Mouse (Mus musculus): ENCODE results near the gene Hnrnph1. TPM values are rescaled to one million over a fixed set of nuclear protein-coding genes. Genes with fewer than 3 reads are reported as not detected.

The Hnrnph1 gene
- total and polyA plus RNA-seq, 3 experiments = 56.3 to 114 (median 110) TPM

GRCm38 (mm10) chr11:50336891-50337290 is 39.9 kb upstream of the Hnrnph1 start:
- intact Hi-C loops (cut with DNase I) = no loop called here
- H3K4me3 ChIP-seq = no peak overlapping the region
- H3K27me3 ChIP-seq (ENCODE audit: control insufficient read depth, insufficient read depth, low read length) = no peaks in the 10 kb centered on the region
- H3K79me2 ChIP-seq (replicated peaks; ENCODE audit: control insufficient read depth, insufficient read depth, low read length) = no peaks in the 10 kb centered on the region
- TF ChIP-seq CTCF (IDR thresholded peaks at IDR 0.05) (no peak), EP300 (IDR thresholded peaks at IDR 0.05; ENCODE audit: insufficient read depth, low read depth, low read length) (no peak), POLR2A (IDR thresholded peaks at IDR 0.05; ENCODE audit: insufficient read depth, low read depth, low read length) (no peak)
- WGBS = 61% methylated on average over 4 of the region's 4 CpGs
- H3K4me1 ChIP-seq (ENCODE audit: control insufficient read depth, insufficient read depth, low read length) = peaks cover 2% of the 10 kb centered on the region; the same call in 1 of the 2 replicates
- no peak overlapping the region for H3K9ac ChIP-seq (ENCODE audit: low read depth, low read length)
- H3K27ac ChIP-seq = no peak overlapping the region
- no peaks in the 10 kb centered on the region for H3K36me3 ChIP-seq (ENCODE audit: control insufficient read depth, insufficient read depth, low read length)
- DNase-seq = no peak

GRCm38 (mm10) chr11:50345486-50345885 is 31.3 kb upstream of the Hnrnph1 start:
- no peaks in the 10 kb centered on the region for H3K27me3 ChIP-seq (ENCODE audit: control insufficient read depth, insufficient read depth, low read length)
- no peaks in the 10 kb centered on the region for H3K79me2 ChIP-seq (replicated peaks; ENCODE audit: control insufficient read depth, insufficient read depth, low read length)
- H3K4me3 ChIP-seq = no peak overlapping the region
- 80% methylated on average over 4 of the region's 4 CpGs for WGBS
- TF ChIP-seq POLR2A (IDR thresholded peaks at IDR 0.05; ENCODE audit: insufficient read depth, low read depth, low read length) (no peak), CTCF (IDR thresholded peaks at IDR 0.05) (no peak), EP300 (IDR thresholded peaks at IDR 0.05; ENCODE audit: insufficient read depth, low read depth, low read length) (no peak)
- no peaks in the 10 kb centered on the region for H3K36me3 ChIP-seq (ENCODE audit: control insufficient read depth, insufficient read depth, low read length)
- no peak overlapping the region for H3K9ac ChIP-seq (ENCODE audit: low read depth, low read length)
- H3K27ac ChIP-seq = no peak overlapping the region
- intact Hi-C loops (cut with DNase I) = no loop called here
- no peaks in the 10 kb centered on the region for H3K4me1 ChIP-seq (ENCODE audit: control insufficient read depth, insufficient read depth, low read length)
- DNase-seq = no peak

DNA sequence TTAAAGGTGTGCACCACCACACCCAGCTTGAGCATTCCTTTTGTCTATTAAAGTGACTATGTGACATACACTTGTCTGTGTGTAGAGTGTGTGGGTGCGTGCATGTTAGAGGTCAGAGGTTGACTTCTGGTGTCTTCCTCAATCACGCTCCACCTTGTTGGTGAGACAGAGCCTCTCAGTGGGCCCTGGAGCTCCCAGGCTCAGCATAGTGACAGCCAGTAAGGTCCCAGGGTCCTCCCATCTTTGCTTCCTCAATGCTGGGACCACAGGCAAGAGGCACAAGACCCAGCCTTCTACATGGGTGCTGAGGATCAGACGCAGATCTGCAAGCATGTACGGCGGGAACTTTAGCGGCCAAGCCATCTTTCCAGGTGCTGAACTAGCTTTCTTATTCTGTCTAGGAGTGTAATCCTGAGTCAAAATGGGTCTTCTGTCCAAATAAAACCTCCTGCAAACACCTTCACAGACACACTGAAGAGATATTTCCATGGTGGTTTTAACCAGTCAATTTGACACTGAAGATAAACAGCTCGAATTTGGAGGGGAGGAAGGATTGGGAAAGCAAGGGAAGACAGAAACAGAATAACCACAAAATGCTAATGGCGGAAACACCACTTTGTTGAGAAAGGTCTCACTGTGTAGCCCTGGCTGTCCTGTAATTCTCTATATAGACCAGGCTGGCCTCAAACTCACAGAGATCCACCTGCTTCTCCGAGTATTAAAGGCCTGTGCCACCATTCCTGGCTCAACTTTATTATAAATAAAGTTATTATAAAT is 30.3 kb upstream of the Hnrnph1 start:
- H3K27me3 ChIP-seq (ENCODE audit: control insufficient read depth, insufficient read depth, low read length) = no peaks in the 10 kb centered on the region

GRCm38 (mm10) chr11:50352177-50352576 is 24.6 kb upstream of the Hnrnph1 start:
- no peaks in the 10 kb centered on the region for H3K79me2 ChIP-seq (replicated peaks; ENCODE audit: control insufficient read depth, insufficient read depth, low read length)
- no peak overlapping the region for H3K4me3 ChIP-seq
- intact Hi-C loops (cut with DNase I) = no loop called here
- WGBS = 72% methylated on average over 2 of the region's 2 CpGs
- TF ChIP-seq POLR2A (IDR thresholded peaks at IDR 0.05; ENCODE audit: insufficient read depth, low read depth, low read length) (no peak), EP300 (IDR thresholded peaks at IDR 0.05; ENCODE audit: insufficient read depth, low read depth, low read length) (no peak), CTCF (IDR thresholded peaks at IDR 0.05) (no peak)
- no peak overlapping the region for H3K9ac ChIP-seq (ENCODE audit: low read depth, low read length)
- H3K27ac ChIP-seq = no peak overlapping the region
- H3K4me1 ChIP-seq (ENCODE audit: control insufficient read depth, insufficient read depth, low read length) = no peaks in the 10 kb centered on the region
- no peak for DNase-seq
- no peaks in the 10 kb centered on the region for H3K36me3 ChIP-seq (ENCODE audit: control insufficient read depth, insufficient read depth, low read length)
- H3K27me3 ChIP-seq (ENCODE audit: control insufficient read depth, insufficient read depth, low read length) = no peaks in the 10 kb centered on the region

More for the DNA sequence above, 30.3 kb upstream of the Hnrnph1 start:
- Histone ChIP-seq H3K9ac (ENCODE audit: low read depth, low read length) (no peak overlapping the region), H3K27ac (no peak overlapping the region), H3K79me2 (replicated peaks; ENCODE audit: control insufficient read depth, insufficient read depth, low read length) (no peaks in the 10 kb centered on the region), H3K36me3 (ENCODE audit: control insufficient read depth, insufficient read depth, low read length) (no peaks in the 10 kb centered on the region), H3K4me3 (no peak overlapping the region), H3K4me1 (ENCODE audit: control insufficient read depth, insufficient read depth, low read length) (no peaks in the 10 kb centered on the region)
- intact Hi-C loops (cut with DNase I) = no loop called here
- no peak for DNase-seq
- TF ChIP-seq CTCF (IDR thresholded peaks at IDR 0.05) (no peak), EP300 (IDR thresholded peaks at IDR 0.05; ENCODE audit: insufficient read depth, low read depth, low read length) (no peak), POLR2A (IDR thresholded peaks at IDR 0.05; ENCODE audit: insufficient read depth, low read depth, low read length) (no peak)
- WGBS = 86% methylated on average over 9 of the region's 9 CpGs

- no peaks in the 10 kb centered on the region for H3K79me2 ChIP-seq (replicated peaks; ENCODE audit: control insufficient read depth, insufficient read depth, low read length)
- H3K36me3 ChIP-seq (ENCODE audit: control insufficient read depth, insufficient read depth, low read length) = no peaks in the 10 kb centered on the region
- H3K9ac ChIP-seq (ENCODE audit: low read depth, low read length) = no peak within 1 kb of the TSS
- no peak within 1 kb of the TSS for H3K27ac ChIP-seq
- intact Hi-C loops (cut with DNase I) = no loop called here
- no peaks in the 10 kb centered on the region for H3K4me1 ChIP-seq (ENCODE audit: control insufficient read depth, insufficient read depth, low read length)
- no peak for DNase-seq
- no peak within 1 kb of the TSS for H3K4me3 ChIP-seq
- TF ChIP-seq EP300 (IDR thresholded peaks at IDR 0.05; ENCODE audit: insufficient read depth, low read depth, low read length) (no peak), POLR2A (IDR thresholded peaks at IDR 0.05; ENCODE audit: insufficient read depth, low read depth, low read length) (no peak), CTCF (IDR thresholded peaks at IDR 0.05) (no peak)
- H3K27me3 ChIP-seq (ENCODE audit: control insufficient read depth, insufficient read depth, low read length) = no peaks in the 10 kb centered on the region
Observed at GRCm38 (mm10) chr11:50354162-50354561, 22.6 kb upstream of the Hnrnph1 start, which contains the start of gene Cby3. Cby3 (plus strand) TSS chr11:50354462.

- intact Hi-C loops (cut with DNase I) = no loop called here
- TF ChIP-seq EP300 (IDR thresholded peaks at IDR 0.05; ENCODE audit: insufficient read depth, low read depth, low read length) (no peak), CTCF (IDR thresholded peaks at IDR 0.05) (no peak)
- no peak overlapping the region for H3K27ac ChIP-seq
- DNase-seq = no peak
- H3K4me1 ChIP-seq (ENCODE audit: control insufficient read depth, insufficient read depth, low read length) = no peaks in the 10 kb centered on the region
- no peak overlapping the region for H3K9ac ChIP-seq (ENCODE audit: low read depth, low read length)
- no peaks in the 10 kb centered on the region for H3K27me3 ChIP-seq (ENCODE audit: control insufficient read depth, insufficient read depth, low read length)
- no peaks in the 10 kb centered on the region for H3K79me2 ChIP-seq (replicated peaks; ENCODE audit: control insufficient read depth, insufficient read depth, low read length)
- H3K4me3 ChIP-seq = no peak overlapping the region
- WGBS = 76% methylated on average over 3 of the region's 3 CpGs
- no peaks in the 10 kb centered on the region for H3K36me3 ChIP-seq (ENCODE audit: control insufficient read depth, insufficient read depth, low read length)
Observed at GRCm38 (mm10) chr11:50354851-50355250, 21.9 kb upstream of the Hnrnph1 start.

Measured in heart, adult 2 months (tissue).